Comparison of ENCODE assay signal across 24 mouse cellular contexts in the genomic region with DNA sequence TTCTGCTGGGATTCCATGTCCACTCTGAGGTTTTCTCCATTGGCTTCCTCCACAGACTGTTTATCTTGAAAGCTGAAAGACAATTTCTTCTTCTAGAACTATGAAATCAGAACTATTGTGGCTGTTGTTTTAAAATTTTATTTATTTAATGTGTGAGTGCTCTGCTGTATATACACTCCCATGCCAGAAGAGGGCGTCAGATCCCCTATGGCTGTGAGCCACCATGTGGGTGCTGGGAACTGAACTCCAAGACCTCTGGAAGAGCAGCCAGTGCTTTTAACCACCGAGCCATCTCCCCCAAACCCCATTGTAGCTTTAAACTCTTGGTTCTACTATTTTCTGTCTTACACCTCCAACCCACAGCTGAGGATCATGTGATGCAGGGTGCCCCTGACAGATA. TPM values are rescaled to one million over a fixed set of nuclear protein-coding genes. Genes with fewer than 3 reads are reported as not detected.
DNase-seq lines count a peak whose midpoint lies in the region; ATAC-seq and TF ChIP-seq lines count a peak whose summit lies in the region.
"Had no signal": no experiment of that assay in that cellular context is flagged by ENCODE, and none has a peak within 500 bp of the region (broad histone marks: within the 10 kb centered on the region; RNA-seq: fewer than 3 reads in every experiment).

No protein-coding gene starts in this region.

- H3K36me3 ChIP-seq in liver, embryonic 14.5 days (replicated peaks; ENCODE audit: control insufficient read depth, insufficient read depth, low read depth) = no peaks in the 10 kb centered on the region; the same call in 1 of the 2 replicates
- peaks cover 40% of the 10 kb centered on the region for H3K36me3 ChIP-seq in liver, embryonic 12.5 days
- peaks cover 76% of the 10 kb centered on the region for H3K36me3 ChIP-seq in E14TG2a.4 (ENCODE audit: insufficient read depth, low read length)
- H3K36me3 ChIP-seq in thymus, adult 2 months (ENCODE audit: control insufficient read depth, insufficient read depth, low read length) = peaks cover 19% of the 10 kb centered on the region
- H3K36me3 ChIP-seq: forebrain, embryonic 15.5 days; limb, embryonic 15.5 days; stomach, embryonic 15.5 days had no signal

- H3K4me1 ChIP-seq in liver, embryonic 14.5 days (replicated peaks; ENCODE audit: control insufficient read depth in 2 of 2, insufficient read depth in 2 of 2, low read length in 1 of 2) = peaks cover 0 to 5% of the 10 kb centered on the region in 2 experiments; a peak in 1 of 4 replicates
- H3K4me1 ChIP-seq in liver, embryonic 12.5 days = peaks cover 18% of the 10 kb centered on the region
- H3K4me1 ChIP-seq in E14TG2a.4 (replicated peaks; ENCODE audit: low read depth, low read length) = peaks cover 11% of the 10 kb centered on the region
- no peaks in the 10 kb centered on the region for H3K4me1 ChIP-seq in thymus, adult 2 months (replicated peaks; ENCODE audit: control insufficient read depth, insufficient read depth, low read length)
- H3K4me1 ChIP-seq: forebrain, embryonic 15.5 days; lung, embryonic 15.5 days; neural tube, embryonic 13.5 days; stomach, embryonic 15.5 days had no signal

- H3K9me3 ChIP-seq in liver, embryonic 14.5 days (ENCODE audit: control insufficient read depth, low read length) = no peaks in the 10 kb centered on the region
- H3K9me3 ChIP-seq in liver, embryonic 12.5 days (replicated peaks) = no peaks in the 10 kb centered on the region
- no peaks in the 10 kb centered on the region for H3K9me3 ChIP-seq in E14TG2a.4 (ENCODE audit: low read length)
- H3K9me3 ChIP-seq: forebrain, embryonic 15.5 days; G1E; limb, embryonic 15.5 days; lung, embryonic 15.5 days; neural tube, embryonic 13.5 days; stomach, embryonic 15.5 days had no signal

- H3K27me3 ChIP-seq in liver, embryonic 14.5 days (ENCODE audit: control insufficient read depth, insufficient read depth, low read length) = no peaks in the 10 kb centered on the region
- no peaks in the 10 kb centered on the region for H3K27me3 ChIP-seq in liver, embryonic 12.5 days (replicated peaks)
- H3K27me3 ChIP-seq in E14TG2a.4 (ENCODE audit: insufficient read depth, low read length) = no peaks in the 10 kb centered on the region
- H3K27me3 ChIP-seq in thymus, adult 2 months (ENCODE audit: control insufficient read depth, insufficient read depth, low read length) = no peaks in the 10 kb centered on the region
- H3K27me3 ChIP-seq: forebrain, embryonic 15.5 days; limb, embryonic 15.5 days; lung, embryonic 15.5 days; neural tube, embryonic 13.5 days; stomach, embryonic 15.5 days had no signal

- H3K4me2 ChIP-seq in liver, embryonic 14.5 days (ENCODE audit: low read depth) = no peak overlapping the region
- no peak overlapping the region for H3K4me2 ChIP-seq in liver, embryonic 12.5 days
- H3K4me2 ChIP-seq: forebrain, embryonic 15.5 days; heart, embryonic 11.5 days; limb, embryonic 15.5 days; lung, embryonic 15.5 days; midbrain, embryonic 11.5 days; neural tube, embryonic 13.5 days; stomach, embryonic 15.5 days had no signal

- H3K4me3 ChIP-seq in gastrocnemius, adult 2 months = no peak overlapping the region
- H3K4me3 ChIP-seq in liver, embryonic 14.5 days (ENCODE audit: insufficient read depth in 1 of 2, low read depth in 2 of 2, low read length in 2 of 2) = no peak overlapping the region
- H3K4me3 ChIP-seq in liver, embryonic 12.5 days = no peak overlapping the region
- H3K4me3 ChIP-seq in E14TG2a.4 (replicated peaks; ENCODE audit: low read length) = no peak overlapping the region
- H3K4me3 ChIP-seq in thymus, adult 2 months (ENCODE audit: control insufficient read depth, insufficient read depth, low read length) = no peak overlapping the region
- H3K4me3 ChIP-seq: forebrain, embryonic 15.5 days; limb, embryonic 15.5 days; lung, embryonic 15.5 days; neural tube, embryonic 13.5 days; stomach, embryonic 15.5 days had no signal

- 69% methylated on average over 2 of the region's 2 CpGs for WGBS in liver, embryonic 14.5 days (ENCODE audit: insufficient replicate concordance)
- 72% methylated on average over 2 of the region's 2 CpGs for WGBS in liver, embryonic 12.5 days (ENCODE audit: insufficient replicate concordance)
- 98% methylated on average over 2 of the region's 2 CpGs for WGBS in thymus, adult 2 months

- TF ChIP-seq EP300 in liver, embryonic 14.5 days (IDR thresholded peaks at IDR 0.05; ENCODE audit: low read depth) = no peak

- no peak for ATAC-seq in liver, embryonic 14.5 days (ENCODE audit: insufficient read depth)
- ATAC-seq in liver, embryonic 12.5 days = no peak
- ATAC-seq in frontal cortex, adult (ENCODE audit: low TSS enrichment) = no peak
- ATAC-seq: forebrain, embryonic 15.5 days had no signal

- TF ChIP-seq CTCF in gastrocnemius, adult 2 months (IDR thresholded peaks at IDR 0.05) = peak; percentile 36; the same call in 1 of the 2 replicates
- TF ChIP-seq CTCF in liver, embryonic 14.5 days (IDR thresholded peaks at IDR 0.05; ENCODE audit: low read depth) = peak; percentile 42
- peak; percentile 81 for TF ChIP-seq CTCF in E14TG2a.4 (conservative IDR thresholded peaks at IDR 0.05; ENCODE audit: low read length)
- TF ChIP-seq CTCF in thymus, adult 2 months (IDR thresholded peaks at IDR 0.05; ENCODE audit: borderline replicate concordance, control insufficient read depth, extremely low read depth, insufficient read depth, low read length, poor library complexity) = no peak

- peak; percentile 8 for DNase-seq in gastrocnemius, adult 2 months
- no peak for DNase-seq in gastrocnemius, postnatal 25 days
- no peak for DNase-seq in liver, embryonic 14.5 days (ENCODE audit: low read depth in 3 of 3, low spot score in 3 of 3)
- peak; percentile 22 for DNase-seq in adipocyte (ENCODE audit: low spot score)
- no peak for DNase-seq in thymus, adult 2 months
- DNase-seq: adrenal gland, postnatal 10 days; cerebellum, adult 11-12 months; cerebellum, postnatal 25 days; embryo, embryonic 11 days; heart, postnatal 10 days; kidney, adult 9 months; layer of hippocampus, postnatal 36 days; right cerebral cortex, postnatal 14 days had no signal

- TF ChIP-seq POLR2A in thymus, adult 2 months (IDR thresholded peaks at IDR 0.05; ENCODE audit: control insufficient read depth, extremely low read depth, insufficient read depth, low read length, poor library complexity) = no peak

- intact Hi-C loops in gastrocnemius, adult 2 months (cut with DNase I) = no loop called here

- no peak overlapping the region for H3K9ac ChIP-seq in liver, embryonic 14.5 days (replicated peaks)
- no peak overlapping the region for H3K9ac ChIP-seq in liver, embryonic 12.5 days
- H3K9ac ChIP-seq: forebrain, embryonic 15.5 days; limb, embryonic 15.5 days; lung, embryonic 15.5 days; neural tube, embryonic 13.5 days; stomach, embryonic 15.5 days had no signal

- H3K27ac ChIP-seq in gastrocnemius, adult 2 months = no peak overlapping the region
- no peak overlapping the region for H3K27ac ChIP-seq in liver, embryonic 14.5 days
- H3K27ac ChIP-seq in liver, embryonic 12.5 days = no peak overlapping the region
- H3K27ac ChIP-seq in thymus, adult 2 months (ENCODE audit: control insufficient read depth, insufficient read depth, low read length) = no peak overlapping the region
- H3K27ac ChIP-seq: forebrain, embryonic 15.5 days; limb, embryonic 15.5 days; lung, embryonic 15.5 days; neural tube, embryonic 13.5 days; stomach, embryonic 15.5 days had no signal

RNA-seq across cellular contexts. Expression of a gene that starts 10.3 kb away (rescaled TPM):
- total RNA-seq in gastrocnemius, adult 2 months (2021) = 10 to 100 TPM; 12.2 to 27.1 TPM
- total RNA-seq in gastrocnemius, postnatal 25 days (2021) = 10 to 100 TPM; 19.1 to 26.6 TPM
- polyA plus RNA-seq in liver, embryonic 14.5 days (2012; rRNA removed) = 70.8 and 79.9 TPM in 2 replicates
- polyA plus RNA-seq in liver, embryonic 14.5 days (2014; fragmentation: Nextera tagmentation; extraction: Ambion mirVana) = 142 and 153 TPM in 2 replicates
- polyA plus RNA-seq in liver, embryonic 12.5 days (2016; fragmentation: Nextera tagmentation; extraction: Ambion mirVana) = 187 and 205 TPM in 2 replicates
- polyA plus RNA-seq in thymus, adult 2 months (2012; rRNA removed) = 1,368 and 1,549 TPM in 2 replicates

RNA-seq across cellular contexts. Expression of a gene that starts 36.5 kb away (rescaled TPM):
- 1 to 10 TPM in 1 of 2 experiments, under 1 TPM in 1; 0.71 to 1.9 TPM for total RNA-seq in gastrocnemius, adult 2 months (2021)
- total RNA-seq in gastrocnemius, postnatal 25 days (2021) = 1 to 10 TPM; 1.0 to 1.3 TPM
- polyA plus RNA-seq in liver, embryonic 14.5 days (2012; rRNA removed) = 1.4 TPM in 2 replicates
- 2.0 and 3.7 TPM in 2 replicates for polyA plus RNA-seq in liver, embryonic 14.5 days (2014; fragmentation: Nextera tagmentation; extraction: Ambion mirVana)
- polyA plus RNA-seq in liver, embryonic 12.5 days (2016; fragmentation: Nextera tagmentation; extraction: Ambion mirVana) = 3.4 and 3.7 TPM in 2 replicates
- polyA plus RNA-seq in thymus, adult 2 months (2012; rRNA removed) = 91.3 and 120 TPM in 2 replicates

RNA-seq across cellular contexts. Expression of a gene that starts 44.0 kb away (rescaled TPM):
- under 1 TPM in 1 of 2 experiments, not detected in 1; 0.71 TPM for total RNA-seq in gastrocnemius, adult 2 months (2021)
- 1 to 10 TPM in 1 of 2 experiments, under 1 TPM in 1; 0.61 to 1.2 TPM for total RNA-seq in gastrocnemius, postnatal 25 days (2021)
- polyA plus RNA-seq in liver, embryonic 14.5 days (2012; rRNA removed) = 17.1 and 31.5 TPM in 2 replicates
- 31.0 and 36.7 TPM in 2 replicates for polyA plus RNA-seq in liver, embryonic 14.5 days (2014; fragmentation: Nextera tagmentation; extraction: Ambion mirVana)
- polyA plus RNA-seq in liver, embryonic 12.5 days (2016; fragmentation: Nextera tagmentation; extraction: Ambion mirVana) = 18.5 and 21.5 TPM in 2 replicates
- 355 and 480 TPM in 2 replicates for polyA plus RNA-seq in thymus, adult 2 months (2012; rRNA removed)

RNA-seq across cellular contexts. Expression of a gene that starts 48.1 kb away (rescaled TPM):
- 10 to 100 TPM; 60.1 to 73.8 TPM for total RNA-seq in gastrocnemius, adult 2 months (2021)
- 10 to 100 TPM; 38.9 to 63.2 TPM for total RNA-seq in gastrocnemius, postnatal 25 days (2021)
- polyA plus RNA-seq in liver, embryonic 14.5 days (2012; rRNA removed) = 14.2 and 16.9 TPM in 2 replicates
- 30.2 and 35.2 TPM in 2 replicates for polyA plus RNA-seq in liver, embryonic 14.5 days (2014; fragmentation: Nextera tagmentation; extraction: Ambion mirVana)
- 37.5 and 38.0 TPM in 2 replicates for polyA plus RNA-seq in liver, embryonic 12.5 days (2016; fragmentation: Nextera tagmentation; extraction: Ambion mirVana)
- 127 and 145 TPM in 2 replicates for polyA plus RNA-seq in thymus, adult 2 months (2012; rRNA removed)

Comparison
In these comparisons a context has a peak if more than half of its experiments do, and no peak if none do; other contexts are left out.
1. DNase-seq: peak in gastrocnemius, adult 2 months (single experiment) and adipocyte (single experiment); none in gastrocnemius, postnatal 25 days (single experiment), liver, embryonic 14.5 days (0 of 3) and thymus, adult 2 months (single experiment).
2. RNA of a gene that starts 36.5 kb away (polyA plus RNA-seq): 91.3 to 120 TPM in thymus, adult 2 months; 3.4 to 3.7 TPM in liver, embryonic 12.5 days and 1.4 to 3.7 TPM in liver, embryonic 14.5 days; every median in the first group is over 10 times any median in the second.